Comparison of ENCODE assay signal across 9 mouse cellular contexts in genomic region chr11:88172601-88173325, GRCm38 (mm10). TPM values are rescaled to one million over a fixed set of nuclear protein-coding genes. Genes with fewer than 3 reads are reported as not detected.
DNase-seq lines count a peak whose midpoint lies in the region; ATAC-seq lines count a peak whose summit lies in the region.
"Had no signal": no experiment of that assay in that cellular context is flagged by ENCODE, and none has a peak within 500 bp of the region (broad histone marks: within the 10 kb centered on the region; RNA-seq: fewer than 3 reads in every experiment).

No protein-coding gene starts in this region.

- WGBS in hindbrain, embryonic 15.5 days: 27% methylated on average over 10 of the region's 10 CpGs
- WGBS in liver, embryonic 12.5 days (ENCODE audit: insufficient replicate concordance): 50% methylated on average over 10 of the region's 10 CpGs

- H3K4me2 ChIP-seq in hindbrain, embryonic 15.5 days: no peak overlapping the region
- H3K4me2 ChIP-seq in liver, embryonic 12.5 days: no peak overlapping the region
- H3K4me2 ChIP-seq: liver, embryonic 15.5 days had no signal

- no peaks in the 10 kb centered on the region for H3K27me3 ChIP-seq in megakaryocyte, embryonic 14.5 days (replicated peaks)
- no peaks in the 10 kb centered on the region for H3K27me3 ChIP-seq in hindbrain, embryonic 15.5 days
- peaks cover 56% of the 10 kb centered on the region for H3K27me3 ChIP-seq in liver, embryonic 12.5 days (replicated peaks)

- H3K4me1 ChIP-seq in megakaryocyte, embryonic 14.5 days: peaks cover 78% of the 10 kb centered on the region
- peaks cover 27% of the 10 kb centered on the region for H3K4me1 ChIP-seq in hindbrain, embryonic 15.5 days (replicated peaks)
- peaks cover 19% of the 10 kb centered on the region for H3K4me1 ChIP-seq in liver, embryonic 12.5 days
- H3K4me1 ChIP-seq: liver, embryonic 15.5 days had no signal

- H3K27ac ChIP-seq in hindbrain, embryonic 15.5 days (replicated peaks): peak overlapping the region; percentile 42; the same call in 1 of the 2 replicates
- H3K27ac ChIP-seq in liver, embryonic 12.5 days: peak overlapping the region; percentile 27; the same call in 1 of the 2 replicates
- H3K27ac ChIP-seq: liver, embryonic 15.5 days had no signal

- peak overlapping the region; percentile 18 for H3K4me3 ChIP-seq in megakaryocyte, embryonic 14.5 days (replicated peaks)
- H3K4me3 ChIP-seq in hindbrain, embryonic 15.5 days: no peak overlapping the region
- no peak overlapping the region for H3K4me3 ChIP-seq in liver, embryonic 12.5 days
- H3K4me3 ChIP-seq: liver, embryonic 15.5 days had no signal

- H3K36me3 ChIP-seq in megakaryocyte, embryonic 14.5 days (replicated peaks; ENCODE audit: low read length): peaks cover 76% of the 10 kb centered on the region
- peaks cover 6% of the 10 kb centered on the region; the same call in 1 of the 2 replicates for H3K36me3 ChIP-seq in hindbrain, embryonic 15.5 days
- no peaks in the 10 kb centered on the region for H3K36me3 ChIP-seq in liver, embryonic 12.5 days
- H3K36me3 ChIP-seq: liver, embryonic 15.5 days had no signal

- H3K9ac ChIP-seq in hindbrain, embryonic 15.5 days: no peak overlapping the region
- H3K9ac ChIP-seq in liver, embryonic 12.5 days: no peak overlapping the region
- H3K9ac ChIP-seq: liver, embryonic 15.5 days had no signal

- no peak for ATAC-seq in megakaryocyte, adult 5-6 weeks (ENCODE audit: poor library complexity, severe bottlenecking)
- peak; percentile 65 for ATAC-seq in hindbrain, embryonic 15.5 days (ENCODE audit: low FRiP score, low read depth)
- no peak for ATAC-seq in liver, embryonic 12.5 days

- H3K9me3 ChIP-seq in megakaryocyte, embryonic 14.5 days: no peaks in the 10 kb centered on the region
- H3K9me3 ChIP-seq in hindbrain, embryonic 15.5 days: no peaks in the 10 kb centered on the region
- no peaks in the 10 kb centered on the region for H3K9me3 ChIP-seq in liver, embryonic 12.5 days (replicated peaks)
- H3K9me3 ChIP-seq: liver, embryonic 15.5 days had no signal

- DNase-seq in gastrocnemius, adult 18-20 months (ENCODE audit: low spot score): peak; percentile 79
- peak; percentile 78 for DNase-seq in skeletal muscle tissue, adult 2 months (ENCODE audit: low read depth, low spot score)
- DNase-seq in thymus, postnatal 36 days: no peak
- DNase-seq in frontal cortex, postnatal 10 days (ENCODE audit: low spot score in 2 of 2): no peak

RNA-seq across cellular contexts. Expression of gene Mrps23, which starts 31.4 kb away (rescaled TPM):
- 62.3 and 197 TPM in 2 replicates for polyA plus RNA-seq in megakaryocyte, embryonic 14.5 days (2012; ENCODE audit: insufficient read depth, low replicate concordance)
- total RNA-seq in megakaryocyte, adult 5-6 weeks (2015): 59.0 and 62.2 TPM in 2 replicates
- 39.4 and 73.3 TPM in 2 replicates for total RNA-seq in megakaryocyte, adult 5-6 weeks (2017)
- total RNA-seq in gastrocnemius, adult 18-20 months (2021): 100 to 1,000 TPM; 147 to 169 TPM
- 60.3 and 61.7 TPM in 2 replicates for polyA plus RNA-seq in hindbrain, embryonic 15.5 days (2015; fragmentation: Nextera tagmentation; extraction: Ambion mirVana)
- polyA plus RNA-seq in liver, embryonic 12.5 days (2016; fragmentation: Nextera tagmentation; extraction: Ambion mirVana): 47.0 and 47.6 TPM in 2 replicates

Comparison
In these comparisons a context has a peak if more than half of its experiments do, and no peak if none do; other contexts are left out.
1. DNase-seq: peak in gastrocnemius, adult 18-20 months (single experiment) and skeletal muscle tissue, adult 2 months (single experiment); none in thymus, postnatal 36 days (0 of 2) and frontal cortex, postnatal 10 days (0 of 2).